Mouse (Mus musculus): ENCODE measurements around the gene Fam72a. TPM values are rescaled to one million over a fixed set of nuclear protein-coding genes. Genes with fewer than 3 reads are reported as not detected.
"Not testable (repeated sequence)": the region's sequence is repeated elsewhere in the genome, so short reads cannot be mapped to it uniquely, and the experiment has no call there.

Gene Fam72a
- polyA plus RNA-seq, 1 experiment, result 0.14 TPM

DNA sequence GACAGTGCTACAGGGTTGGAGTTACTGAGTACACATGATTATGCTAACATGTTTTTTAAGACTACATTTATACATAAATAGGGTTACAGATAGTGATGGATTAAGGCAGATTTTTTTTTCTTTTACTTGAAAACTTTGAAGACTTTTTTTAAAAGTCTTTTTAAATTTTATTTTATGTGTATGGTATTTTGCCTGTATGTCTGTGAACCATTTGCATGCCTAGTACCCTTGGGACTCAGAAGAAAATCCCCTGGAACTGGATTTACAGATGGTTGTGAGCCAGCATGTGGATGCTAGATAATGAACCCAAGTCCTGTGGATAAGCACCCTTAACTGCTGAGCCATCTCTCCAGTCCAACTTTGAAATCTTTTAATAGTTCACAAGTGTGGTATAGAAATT is 25.7 kb downstream of the Fam72a start:
- no peaks in the 10 kb centered on the region for H3K27me3 ChIP-seq (ENCODE audit: control insufficient read depth, insufficient read depth, low read length)
- no peak for TF ChIP-seq CTCF (IDR thresholded peaks at IDR 0.05; ENCODE audit: extremely low read depth, insufficient read depth, insufficient read length, insufficient replicate concordance)
- H3K36me3 ChIP-seq (ENCODE audit: control insufficient read depth, insufficient read depth, low read length), result no peaks in the 10 kb centered on the region
- no peak overlapping the region for H3K4me3 ChIP-seq (ENCODE audit: extremely low read depth, insufficient read depth, insufficient read length)
- H3K4me1 ChIP-seq (ENCODE audit: control insufficient read depth, insufficient read depth, insufficient read length), result no peaks in the 10 kb centered on the region
- DNase-seq (ENCODE audit: low read depth in 1 of 2, low spot score in 2 of 2), result no peak
- H3K27ac ChIP-seq (ENCODE audit: insufficient read depth, low read length), result no peak overlapping the region

- TF ChIP-seq POLR2A (IDR thresholded peaks at IDR 0.05; ENCODE audit: low read depth, low read length), result no peak
- TF ChIP-seq CTCF (IDR thresholded peaks at IDR 0.05; ENCODE audit: extremely low read depth, insufficient read depth, insufficient read length, insufficient replicate concordance), result peak; percentile 88; the same call in 1 of the 2 replicates
- H3K36me3 ChIP-seq (ENCODE audit: control insufficient read depth, insufficient read depth, low read length), result no peaks in the 10 kb centered on the region
- no peak overlapping the region for H3K27ac ChIP-seq (ENCODE audit: insufficient read depth, low read length)
- no peaks in the 10 kb centered on the region for H3K4me1 ChIP-seq (ENCODE audit: control insufficient read depth, insufficient read depth, insufficient read length)
- peak; percentile 67 to 73 for DNase-seq (ENCODE audit: low read depth in 1 of 2, low spot score in 2 of 2)
- H3K4me3 ChIP-seq (ENCODE audit: extremely low read depth, insufficient read depth, insufficient read length), result no peak overlapping the region
- WGBS, result under 1% methylated on average over 13 of the region's 13 CpGs
- H3K27me3 ChIP-seq (ENCODE audit: control insufficient read depth, insufficient read depth, low read length), result no peaks in the 10 kb centered on the region
Measured at GRCm38 (mm10) chr1:131555042-131555812, 27.5 kb downstream of the Fam72a start.

DNA sequence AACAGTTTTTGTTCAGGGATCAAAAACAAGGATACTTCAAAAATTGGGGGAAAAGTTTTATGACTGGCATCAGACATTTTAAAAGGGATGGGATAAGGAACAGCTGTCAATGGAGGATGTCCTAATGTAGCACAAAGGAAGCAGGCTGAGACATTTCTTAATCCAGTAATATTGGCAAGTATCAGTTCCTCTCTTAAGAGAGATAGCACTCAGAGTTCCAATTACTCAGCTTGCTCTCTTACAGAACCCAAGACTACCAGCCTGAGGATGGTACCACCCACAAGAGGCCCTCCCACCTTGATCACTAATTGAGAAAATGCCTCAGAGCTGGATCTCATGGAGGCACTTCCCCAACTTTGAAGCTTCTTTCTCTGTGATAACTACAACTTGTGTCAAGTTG is 32.8 kb downstream of the Fam72a start:
- Histone ChIP-seq H3K4me3 (ENCODE audit: extremely low read depth, insufficient read depth, insufficient read length) (no peak overlapping the region), H3K36me3 (ENCODE audit: control insufficient read depth, insufficient read depth, low read length) (no peaks in the 10 kb centered on the region), H3K4me1 (ENCODE audit: control insufficient read depth, insufficient read depth, insufficient read length) (no peaks in the 10 kb centered on the region), H3K27ac (ENCODE audit: insufficient read depth, low read length) (no peak overlapping the region), H3K27me3 (ENCODE audit: control insufficient read depth, insufficient read depth, low read length) (no peaks in the 10 kb centered on the region)
- DNase-seq (ENCODE audit: low read depth in 1 of 2, low spot score in 2 of 2), result no peak
- TF ChIP-seq CTCF (IDR thresholded peaks at IDR 0.05; ENCODE audit: extremely low read depth, insufficient read depth, insufficient read length, insufficient replicate concordance) (no peak), POLR2A (IDR thresholded peaks at IDR 0.05; ENCODE audit: low read depth, low read length) (no peak)

GRCm38 (mm10) chr1:131562081-131562480 is 34.4 kb downstream of the Fam72a start:
- DNase-seq (ENCODE audit: low read depth in 1 of 2, low spot score in 2 of 2), result no peak
- H3K27me3 ChIP-seq (ENCODE audit: control insufficient read depth, insufficient read depth, low read length), result no peaks in the 10 kb centered on the region
- TF ChIP-seq CTCF (IDR thresholded peaks at IDR 0.05; ENCODE audit: extremely low read depth, insufficient read depth, insufficient read length, insufficient replicate concordance), result no peak
- no peak for TF ChIP-seq POLR2A (IDR thresholded peaks at IDR 0.05; ENCODE audit: low read depth, low read length)
- H3K27ac ChIP-seq (ENCODE audit: insufficient read depth, low read length), result no peak overlapping the region
- H3K4me3 ChIP-seq (ENCODE audit: extremely low read depth, insufficient read depth, insufficient read length), result no peak overlapping the region
- no peaks in the 10 kb centered on the region for H3K36me3 ChIP-seq (ENCODE audit: control insufficient read depth, insufficient read depth, low read length)
- 93% methylated on average over 2 of the region's 2 CpGs for WGBS
- H3K4me1 ChIP-seq (ENCODE audit: control insufficient read depth, insufficient read depth, insufficient read length), result no peaks in the 10 kb centered on the region

GRCm38 (mm10) chr1:131566056-131566455 is 38.4 kb downstream of the Fam72a start:
- not testable (repeated sequence) for H3K36me3 ChIP-seq (ENCODE audit: control insufficient read depth, insufficient read depth, low read length); H3K27me3 ChIP-seq (ENCODE audit: control insufficient read depth, insufficient read depth, low read length); H3K4me1 ChIP-seq (ENCODE audit: control insufficient read depth, insufficient read depth, insufficient read length); H3K27ac ChIP-seq (ENCODE audit: insufficient read depth, low read length); H3K4me3 ChIP-seq (ENCODE audit: extremely low read depth, insufficient read depth, insufficient read length)
- WGBS, result 19% methylated on average over 11 of the region's 11 CpGs
- peak in 1 of 2 experiments; percentile 22 for DNase-seq (ENCODE audit: low read depth in 1 of 2, low spot score in 2 of 2)

DNA sequence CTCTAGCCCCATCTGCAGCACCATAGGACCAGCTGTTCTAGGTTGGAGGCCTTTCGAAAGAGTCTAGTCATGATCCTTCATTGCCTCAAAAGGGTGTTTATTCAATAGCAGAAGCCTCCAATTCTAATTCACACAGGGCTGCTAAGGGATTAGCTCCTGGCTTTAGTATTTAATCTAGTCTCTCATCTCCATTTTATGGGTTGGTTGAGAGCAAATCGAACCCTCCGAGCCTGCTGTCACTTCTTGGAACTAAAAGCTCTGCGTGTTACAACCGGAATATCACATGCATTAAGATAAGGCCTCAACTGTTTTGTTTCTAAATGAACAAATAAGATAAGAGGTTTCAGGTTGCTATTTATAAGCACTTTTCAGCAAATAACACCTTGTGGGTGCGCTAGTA is 42.0 kb downstream of the Fam72a start:
- 93% methylated on average over 6 of the region's 6 CpGs for WGBS
- H3K4me1 ChIP-seq (ENCODE audit: control insufficient read depth, insufficient read depth, insufficient read length), result no peaks in the 10 kb centered on the region
- TF ChIP-seq CTCF (IDR thresholded peaks at IDR 0.05; ENCODE audit: extremely low read depth, insufficient read depth, insufficient read length, insufficient replicate concordance), result no peak
- no peak for TF ChIP-seq POLR2A (IDR thresholded peaks at IDR 0.05; ENCODE audit: low read depth, low read length)

GRCm38 (mm10) chr1:131570391-131570790 is 42.7 kb downstream of the Fam72a start:
- H3K36me3 ChIP-seq (ENCODE audit: control insufficient read depth, insufficient read depth, low read length), result no peaks in the 10 kb centered on the region
- TF ChIP-seq POLR2A (IDR thresholded peaks at IDR 0.05; ENCODE audit: low read depth, low read length) (no peak), CTCF (IDR thresholded peaks at IDR 0.05; ENCODE audit: extremely low read depth, insufficient read depth, insufficient read length, insufficient replicate concordance) (no peak)
- no peak overlapping the region for H3K4me3 ChIP-seq (ENCODE audit: extremely low read depth, insufficient read depth, insufficient read length)
- DNase-seq (ENCODE audit: low read depth in 1 of 2, low spot score in 2 of 2), result no peak
- 97% methylated on average over 4 of the region's 4 CpGs for WGBS
- no peaks in the 10 kb centered on the region for H3K27me3 ChIP-seq (ENCODE audit: control insufficient read depth, insufficient read depth, low read length)
- no peaks in the 10 kb centered on the region for H3K4me1 ChIP-seq (ENCODE audit: control insufficient read depth, insufficient read depth, insufficient read length)
- H3K27ac ChIP-seq (ENCODE audit: insufficient read depth, low read length), result no peak overlapping the region

More for the DNA sequence above, 42.0 kb downstream of the Fam72a start:
- H3K27me3 ChIP-seq (ENCODE audit: control insufficient read depth, insufficient read depth, low read length), result no peaks in the 10 kb centered on the region
- H3K27ac ChIP-seq (ENCODE audit: insufficient read depth, low read length), result no peak overlapping the region
- H3K36me3 ChIP-seq (ENCODE audit: control insufficient read depth, insufficient read depth, low read length), result no peaks in the 10 kb centered on the region
- no peak for DNase-seq (ENCODE audit: low read depth in 1 of 2, low spot score in 2 of 2)
- H3K4me3 ChIP-seq (ENCODE audit: extremely low read depth, insufficient read depth, insufficient read length), result no peak overlapping the region
